Mouse (Mus musculus): Measurements from ENCODE around the gene Rusc1.
"Not testable (repeated sequence)": the region's sequence is repeated elsewhere in the genome, so short reads cannot be mapped to it uniquely, and the experiment has no call there.

The Rusc1 gene

GRCm38 (mm10) chr3:89091811-89092508 is 1.2 kb downstream of the Rusc1 start:
- DNase-seq: no peak

- DNase-seq: peak; percentile 69 to 74
Observed at GRCm38 (mm10) chr3:89090694-89091655, 2.1 kb downstream of the Rusc1 start.

- peak; percentile 81 to 84 for DNase-seq
Observed at GRCm38 (mm10) chr3:89089882-89090591, 3.1 kb downstream of the Rusc1 start.

- peak in 1 of 2 experiments; percentile 22 for DNase-seq
Observed at GRCm38 (mm10) chr3:89088974-89089373, 4.1 kb downstream of the Rusc1 start.

GRCm38 (mm10) chr3:89087338-89088110 is 5.6 kb downstream of the Rusc1 start:
- DNase-seq: peak; percentile 56 to 72

GRCm38 (mm10) chr3:89084654-89085190 is 8.4 kb downstream of the Rusc1 start:
- no peak for DNase-seq

- no peak for DNase-seq
Observed at GRCm38 (mm10) chr3:89084133-89084532, 9.0 kb downstream of the Rusc1 start.

- DNase-seq: not testable (repeated sequence)
Observed at GRCm38 (mm10) chr3:89082287-89082686, 10.8 kb downstream of the Rusc1 start.

- DNase-seq: no peak
Observed at GRCm38 (mm10) chr3:89077383-89077782, 15.7 kb downstream of the Rusc1 start.

GRCm38 (mm10) chr3:89067265-89067664 is 25.8 kb downstream of the Rusc1 start:
- DNase-seq: no peak

- no peak for DNase-seq
Observed at GRCm38 (mm10) chr3:89061696-89062095, 31.4 kb downstream of the Rusc1 start.

GRCm38 (mm10) chr3:89058783-89059182 is 34.3 kb downstream of the Rusc1 start:
- peak in 1 of 2 experiments; percentile 10 for DNase-seq

- no peak for DNase-seq
Observed at GRCm38 (mm10) chr3:89058361-89058760, 34.8 kb downstream of the Rusc1 start.

GRCm38 (mm10) chr3:89043359-89043758 is 49.8 kb downstream of the Rusc1 start:
- no peak for DNase-seq

All from thymus, adult 18-20 months (tissue).